Mouse (Mus musculus): ENCODE measurements around the gene Gm10322.

DNA sequence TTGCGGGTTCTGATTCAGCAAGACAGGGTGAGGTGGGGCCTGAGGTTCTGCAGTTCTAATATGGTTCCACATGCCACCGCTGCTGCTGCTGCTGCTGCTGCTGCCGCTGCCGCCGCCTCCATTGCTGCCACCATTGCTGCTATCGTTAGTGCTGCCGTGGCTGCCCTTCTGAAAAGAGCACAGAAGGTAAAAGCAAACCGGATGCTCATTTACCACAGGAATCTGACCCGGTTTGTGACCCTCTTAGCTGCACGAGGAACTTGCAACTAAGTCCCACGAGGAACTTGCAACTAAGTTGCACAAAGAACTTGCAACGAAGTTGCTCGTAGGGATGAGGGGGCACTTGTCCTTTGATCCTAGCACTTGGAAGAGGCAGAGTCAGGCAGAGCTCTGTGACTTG lies 40.9 kb downstream of the Gm10322 start:
- TF ChIP-seq EP300 (IDR thresholded peaks at IDR 0.05; ENCODE audit: insufficient read depth, low read depth, low read length) (no peak), POLR2A (IDR thresholded peaks at IDR 0.05; ENCODE audit: insufficient read depth, low read depth, low read length) (no peak)
